Mouse (Mus musculus): ENCODE measurements around the gene Trmo.

DNA sequence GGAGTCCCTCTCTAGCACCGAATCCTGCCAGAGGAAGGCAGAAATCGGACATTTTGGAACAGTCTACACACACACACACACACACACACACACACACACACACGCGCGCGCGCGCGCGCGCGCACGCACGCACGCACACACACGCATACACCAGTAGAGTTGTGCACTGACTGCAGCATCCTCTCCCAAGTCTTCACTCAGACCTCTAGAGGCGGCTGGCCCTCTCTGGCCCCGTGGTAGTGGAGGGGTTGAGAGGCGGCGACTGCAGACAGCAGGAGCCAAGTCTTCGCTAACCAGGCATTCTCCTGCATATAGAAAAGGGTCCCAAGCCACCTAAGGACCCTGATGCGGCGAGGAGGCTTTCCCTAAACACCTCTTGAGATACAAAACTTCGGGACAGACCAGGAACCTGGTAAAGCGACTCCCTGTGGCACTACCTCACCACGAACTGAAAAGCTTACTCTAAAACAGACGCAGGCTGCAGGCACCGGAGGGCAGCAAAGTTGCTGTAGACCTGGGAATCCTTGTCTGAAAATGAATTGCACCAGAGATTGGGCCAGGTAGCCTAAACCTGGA is 46.4 kb downstream of the Trmo start:
- TF ChIP-seq CTCF (IDR thresholded peaks at IDR 0.05; ENCODE audit: low read depth) = peak; percentile 29; the same call in 1 of the 2 replicates
- TF ChIP-seq EP300 (optimal IDR thresholded peaks at IDR 0.05) = no peak
